Mouse (Mus musculus) heart, adult 18-20 months (tissue): ENCODE results near the gene Defb5. TPM values are rescaled to one million over a fixed set of nuclear protein-coding genes. Genes with fewer than 3 reads are reported as not detected.
"Not testable (repeated sequence)": the region's sequence is repeated elsewhere in the genome, so short reads cannot be mapped to it uniquely, and the experiment has no call there.

Experiments used
- DNase-seq, 2 experiments: peaks; one replicate each; pipeline ENCODE4 v3.0.0; 2021 to 2022; ENCODE audit warnings: mixed read lengths in 1 of 2
- long read RNA-seq, 2 experiments: library from polyadenylated mRNA; stranded (forward); transcript quantifications; one replicate each; pipeline ENCODE4 v2.0.0; 2021
- total RNA-seq, 2 experiments: library from RNA; stranded (reverse); gene quantifications; 2 replicates each; pipeline ENCODE4 v1.2.3; 2021

Gene Defb5
- not detected for total RNA-seq
- long read RNA-seq, experiment 1, result 0 reads
- long read RNA-seq, experiment 2, result 0 reads

GRCm38 (mm10) chr8:19247280-19247679 is at the start of gene Defb5:
Gene Defb5, plus strand, starts transcription at chr8:19247580.
- DNase-seq, result no peak

- no peak for DNase-seq
Measured at GRCm38 (mm10) chr8:19225161-19225560, 22.2 kb upstream of the Defb5 start, which contains the start of gene Defb6. Gene Defb6, plus strand, starts transcription at chr8:19225478.

GRCm38 (mm10) chr8:19238101-19238500 is 9.3 kb upstream of the Defb5 start:
- no peak for DNase-seq

GRCm38 (mm10) chr8:19239616-19240015 is 7.8 kb upstream of the Defb5 start, which contains the start of gene Defb46:
Gene Defb46, plus strand, starts transcription at chr8:19239916.
- no peak for DNase-seq

- no peak for DNase-seq
Measured at GRCm38 (mm10) chr8:19258136-19258535, 10.8 kb downstream of the Defb5 start.

GRCm38 (mm10) chr8:19259667-19260066 is 12.3 kb downstream of the Defb5 start:
- no peak for DNase-seq

GRCm38 (mm10) chr8:19293060-19293459 is 45.7 kb downstream of the Defb5 start, which contains the start of gene Defb3:
Gene Defb3, plus strand, starts transcription at chr8:19293360.
- DNase-seq, result not testable (repeated sequence)

GRCm38 (mm10) chr8:19298361-19298760 is 51.0 kb downstream of the Defb5 start:
- DNase-seq, result not testable (repeated sequence)

Other genes starting within 250 kb of the Defb5 start
- not detected for gene Defb38, start 221.0 kb upstream of the Defb5 start, total RNA-seq
- not detected for gene Defb39, start 182.8 kb upstream of the Defb5 start, total RNA-seq
- gene Defb12, start 132.7 kb upstream of the Defb5 start, total RNA-seq, result not detected
- gene Defb34, start 123.8 kb upstream of the Defb5 start, total RNA-seq, result not detected
- not detected for gene Gm45826, start 106.8 kb upstream of the Defb5 start, total RNA-seq
- not detected for gene Defb14, start 53.2 kb upstream of the Defb5 start, total RNA-seq
- gene Defb4, start 48.9 kb upstream of the Defb5 start, total RNA-seq, result not detected
- gene Defb6, start 22.1 kb upstream of the Defb5 start, total RNA-seq, result not detected
- gene Defb46, start 7.7 kb upstream of the Defb5 start, total RNA-seq, result not detected
- gene Defb3, start 45.8 kb downstream of the Defb5 start, total RNA-seq, result not detected
- not detected for gene Defb8, start 200.0 kb downstream of the Defb5 start, total RNA-seq
- gene Defb7, start 247.5 kb downstream of the Defb5 start, total RNA-seq, result not detected